Mouse (Mus musculus): ENCODE measurements around the gene Tspear.
A peak's percentile ranks its signal among the peaks of the same experiment; 100 is the strongest.
"Not testable (repeated sequence)": the region's sequence is repeated elsewhere in the genome, so short reads cannot be mapped to it uniquely, and the experiment has no call there.

The Tspear gene

DNA sequence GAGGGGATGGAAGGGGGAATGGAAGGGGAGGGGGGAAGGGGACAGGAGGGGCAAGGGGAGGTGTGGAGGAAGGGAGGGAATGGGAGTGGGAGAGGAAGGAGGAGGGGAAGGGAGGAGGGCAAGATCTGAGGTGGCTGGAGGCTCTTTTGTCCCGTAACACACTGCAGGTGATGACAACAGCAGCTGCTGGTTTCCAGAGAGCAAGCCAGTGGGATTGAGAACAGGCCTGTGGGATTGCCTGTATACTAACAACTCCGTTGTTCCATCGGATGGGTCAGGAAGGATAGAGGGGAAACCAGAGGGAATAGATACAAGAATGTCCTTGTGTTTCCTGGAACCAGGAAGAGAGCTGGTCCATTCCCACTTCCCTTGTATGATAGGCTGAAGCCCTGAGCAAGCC, 111.3 kb downstream of the Tspear start:
- no peak for DNase-seq

DNA sequence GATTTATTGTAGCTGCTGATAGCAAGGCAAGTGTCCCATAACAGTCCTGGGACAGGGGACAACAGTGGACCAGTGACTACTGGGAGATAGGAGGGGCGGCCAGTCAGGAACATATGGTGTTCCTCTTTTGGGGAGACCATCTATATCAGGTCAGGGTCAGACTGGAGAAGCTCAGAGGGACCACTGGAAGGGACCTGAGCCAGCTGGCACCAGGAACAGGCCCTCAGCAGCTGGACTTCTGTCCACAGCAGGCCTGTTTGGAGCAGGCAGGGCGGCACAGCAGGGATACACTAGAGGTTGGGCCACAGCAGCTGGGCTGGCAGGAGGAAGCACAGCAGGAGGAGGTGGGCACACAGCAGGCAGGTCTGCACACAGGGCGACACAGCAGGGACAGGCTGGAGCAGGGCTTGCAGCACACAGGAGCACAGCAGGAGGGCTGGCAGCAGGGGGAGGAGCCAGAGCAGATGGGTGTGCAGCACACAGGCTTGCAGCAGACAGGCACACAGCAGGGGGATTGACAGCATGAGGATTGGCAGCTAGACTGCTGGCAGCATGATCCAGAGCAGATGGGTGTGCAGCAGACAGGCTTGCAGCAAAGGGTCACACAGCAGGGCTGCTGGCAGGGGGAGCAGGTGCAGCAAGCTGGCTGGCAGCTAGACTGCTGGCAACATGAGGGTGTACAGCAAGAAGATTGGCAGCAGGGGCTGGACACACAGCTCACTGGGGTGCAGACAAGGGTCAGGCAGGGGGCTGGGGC, 112.0 kb downstream of the Tspear start:
- not testable (repeated sequence) for DNase-seq

DNA sequence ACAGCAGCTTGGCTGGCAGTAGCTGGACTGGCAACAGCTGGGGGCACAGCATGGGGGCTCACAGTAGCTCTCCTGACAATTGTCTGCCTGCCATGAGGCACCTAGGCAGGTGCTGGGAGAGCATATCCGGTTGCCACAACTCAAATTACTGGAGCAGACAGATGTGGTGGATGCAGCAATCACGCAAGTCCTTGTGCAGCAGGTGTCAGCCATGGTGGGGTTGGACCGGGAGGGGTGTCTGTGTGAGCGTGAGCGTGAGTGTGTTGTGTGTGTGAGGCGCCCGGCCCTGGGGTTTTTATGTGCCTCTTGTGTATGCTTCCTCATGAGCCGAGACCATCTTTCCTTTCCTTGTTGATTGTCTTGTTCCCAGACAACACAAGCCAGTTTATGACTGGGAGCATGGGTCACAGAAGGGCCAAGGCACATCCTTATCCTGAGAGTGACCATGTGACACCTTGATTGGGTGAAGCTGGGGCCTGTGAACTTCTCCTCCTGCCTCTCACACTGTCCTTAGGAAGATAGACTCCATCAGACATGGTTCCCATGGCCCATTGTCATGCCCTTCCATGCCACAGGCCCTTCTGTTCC, 112.6 kb downstream of the Tspear start, which contains the start of gene Gm19668:
Gm19668 (minus strand) TSS at position 213 of the 588 bp plus-strand sequence.
- no peak for DNase-seq

DNA sequence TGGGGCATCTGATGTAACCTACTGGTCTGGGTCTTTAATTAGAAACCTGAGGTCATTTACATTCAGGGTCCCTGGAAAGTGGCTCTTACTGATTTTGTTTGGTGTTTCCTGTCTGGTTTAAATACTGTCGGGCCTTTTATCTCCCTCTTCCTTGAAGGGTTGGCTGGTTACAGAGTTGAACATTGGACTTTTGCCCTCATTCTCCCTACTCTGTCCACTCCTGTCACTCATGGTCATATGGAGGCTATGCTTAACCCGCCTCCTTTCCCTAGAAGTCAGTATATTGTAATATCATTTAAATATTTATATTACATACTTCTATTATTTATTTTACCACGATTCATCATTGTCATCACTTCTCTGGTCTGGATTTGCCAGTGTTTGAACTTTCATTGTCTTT, 117.7 kb downstream of the Tspear start:
- DNase-seq, result no peak

DNA sequence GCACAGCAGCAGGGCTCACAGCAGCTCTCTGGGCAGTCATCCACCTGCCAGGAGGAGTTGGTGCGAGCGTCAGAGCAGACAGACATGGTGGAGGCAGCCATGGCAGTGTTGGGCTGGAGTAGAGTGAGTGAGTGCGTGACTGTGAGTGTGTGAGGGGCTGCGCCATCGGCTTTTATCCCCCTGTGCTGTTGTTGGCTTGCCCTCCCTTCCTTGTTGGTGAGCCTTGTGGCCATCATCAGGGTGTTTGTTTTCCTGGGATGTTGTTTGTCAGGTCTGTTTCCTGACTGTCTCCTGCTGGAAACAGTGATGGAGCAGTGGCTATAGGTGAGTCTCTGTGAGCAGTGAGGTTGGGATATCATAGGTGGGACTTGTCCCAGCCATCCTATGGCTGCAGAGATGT, 125.4 kb downstream of the Tspear start, which contains the start of gene Gm9507:
Gm9507 (minus strand) TSS at position 101 of the 400 bp plus-strand sequence.
- DNase-seq, result no peak

DNA sequence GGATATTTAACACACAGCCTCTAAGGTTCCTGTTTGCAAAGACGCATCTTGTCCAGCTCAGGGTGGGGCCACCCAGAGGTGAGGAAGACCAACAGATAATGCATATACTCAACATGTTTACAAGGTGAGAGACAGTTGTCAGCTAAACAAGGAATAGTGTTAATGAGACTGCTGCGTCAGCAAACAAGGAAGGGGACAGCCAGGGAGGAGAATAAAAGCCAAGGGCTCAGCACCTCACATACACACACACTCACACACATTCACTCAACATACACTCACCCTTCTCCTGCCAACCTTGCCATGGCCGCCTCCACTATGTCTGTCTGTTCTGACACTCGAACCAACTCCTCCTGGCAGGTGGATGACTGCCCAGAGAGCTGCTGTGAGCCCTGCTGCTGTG, 128.0 kb downstream of the Tspear start, which contains the start of gene Gm2696:
Gm2696 (plus strand) TSS at position 301 of the 400 bp plus-strand sequence.
- DNase-seq, result no peak

DNA sequence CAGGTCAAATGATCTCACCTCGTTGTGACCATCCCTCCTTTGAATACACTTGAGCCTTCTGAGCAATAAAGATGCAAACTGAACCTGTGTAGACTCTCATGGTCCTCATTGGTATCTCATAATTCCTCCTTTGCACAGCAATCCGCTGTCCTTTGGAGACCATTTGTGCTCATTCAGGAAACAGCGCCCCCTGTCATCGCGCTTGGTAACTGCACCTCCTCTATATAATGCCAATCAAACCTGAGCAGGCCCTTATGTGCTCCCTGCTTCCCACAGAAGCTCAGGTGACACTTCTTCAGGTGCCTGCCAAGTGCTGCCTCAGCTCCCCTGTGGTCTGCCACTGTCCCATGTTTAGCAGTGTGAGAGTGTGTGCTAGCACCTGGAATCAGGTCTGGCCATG, 129.1 kb downstream of the Tspear start:
- DNase-seq, result peak in 1 of 2 experiments; percentile 27

DNA sequence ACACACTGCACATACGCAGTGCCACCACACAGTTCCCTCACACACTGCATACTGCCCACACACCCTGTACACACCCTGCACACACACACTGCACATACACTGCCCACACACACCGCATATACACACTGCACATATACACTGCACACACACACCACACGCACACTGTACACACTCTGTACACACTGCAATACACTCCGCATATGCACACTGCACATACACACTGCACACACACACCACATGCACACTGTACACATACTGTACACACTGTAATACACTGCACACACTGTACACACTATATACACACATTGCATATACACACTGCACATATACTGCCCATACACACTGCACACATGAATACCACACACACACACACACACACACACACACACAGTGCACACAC, 132.2 kb downstream of the Tspear start:
- no peak for DNase-seq

DNA sequence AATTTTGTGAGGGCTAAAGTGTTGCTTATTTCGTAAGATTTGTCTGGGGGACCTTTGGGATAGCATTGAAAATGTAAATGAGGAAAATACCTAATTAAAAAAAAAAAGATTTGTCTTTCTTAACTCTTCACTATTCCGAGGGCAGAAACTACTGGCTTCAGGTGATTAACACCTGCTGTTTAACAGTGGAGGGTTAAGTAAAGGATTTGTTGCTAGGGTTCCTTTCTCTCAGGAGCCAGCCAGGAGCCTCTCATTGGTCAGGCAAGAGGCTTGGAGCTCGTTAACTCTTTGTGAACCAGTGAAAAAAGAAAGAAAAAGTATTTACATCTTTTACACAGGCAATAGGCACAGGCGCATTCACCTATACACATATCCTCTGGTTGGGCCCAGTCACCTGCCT, 132.8 kb downstream of the Tspear start:
- no peak for DNase-seq

DNA sequence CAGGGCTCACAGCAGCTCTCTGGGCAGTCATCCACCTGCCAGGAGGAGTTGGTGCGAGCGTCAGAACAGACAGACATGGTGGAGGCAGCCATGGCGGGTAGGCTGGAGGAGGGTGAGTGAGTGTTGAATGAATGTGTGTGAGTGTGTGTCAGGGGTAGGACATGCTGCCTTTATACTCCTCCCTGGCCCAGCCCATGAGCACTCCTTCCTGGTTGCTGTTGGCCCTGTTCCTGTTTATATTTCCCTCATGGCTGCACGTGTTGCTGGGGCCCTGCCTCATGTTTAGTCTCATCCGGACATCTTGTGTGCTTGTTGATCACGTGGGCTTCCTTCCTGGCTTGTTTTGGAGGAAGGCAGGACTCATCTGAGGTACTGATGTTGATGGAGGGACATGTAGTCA, 140.6 kb downstream of the Tspear start, which contains the start of gene Krtap10-4:
Krtap10-4 (minus strand) TSS at position 145 of the 400 bp plus-strand sequence.
- DNase-seq, result no peak

DNA sequence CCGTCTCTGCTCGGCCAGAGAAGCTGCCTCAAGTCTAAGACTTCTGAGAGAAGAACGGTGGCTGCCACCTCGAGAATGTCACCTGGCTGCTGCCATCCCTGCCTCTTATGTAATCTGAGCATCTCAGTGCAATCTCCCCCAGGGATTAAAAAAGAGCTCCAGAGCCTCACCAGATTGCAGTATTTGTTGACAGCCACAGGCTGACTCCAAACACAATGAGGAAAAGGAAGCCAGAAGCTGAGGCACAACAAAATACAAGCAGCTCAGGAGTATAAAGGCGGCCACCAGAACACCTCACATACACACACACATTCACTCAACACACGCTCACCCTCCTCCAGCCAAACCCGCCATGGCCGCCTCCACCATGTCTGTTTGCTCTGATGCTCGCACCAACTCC, 149.3 kb downstream of the Tspear start, which contains the start of gene Krtap10-10:
Krtap10-10 (plus strand) TSS at position 301 of the 400 bp plus-strand sequence.
- no peak for DNase-seq

DNA sequence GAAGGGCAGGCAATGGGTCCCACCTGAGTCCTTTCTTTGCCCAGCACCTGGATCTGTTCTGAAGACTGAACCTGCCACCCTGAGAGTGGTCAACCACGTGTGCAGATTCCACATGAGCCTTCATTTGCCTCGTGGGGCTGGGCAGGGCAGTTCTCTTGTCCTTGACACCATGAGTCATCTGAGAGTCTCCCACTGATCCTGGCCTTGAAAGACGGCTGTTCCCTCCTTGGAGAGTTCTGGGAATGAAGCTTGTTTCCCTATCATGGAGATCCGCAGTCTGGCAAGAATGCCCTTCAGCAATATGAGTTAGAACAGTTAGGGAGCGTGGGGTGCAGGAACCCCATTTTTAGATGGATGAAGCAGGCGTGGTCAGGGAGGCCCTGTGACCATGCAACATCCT, 152.6 kb downstream of the Tspear start:
- no peak for DNase-seq

DNA sequence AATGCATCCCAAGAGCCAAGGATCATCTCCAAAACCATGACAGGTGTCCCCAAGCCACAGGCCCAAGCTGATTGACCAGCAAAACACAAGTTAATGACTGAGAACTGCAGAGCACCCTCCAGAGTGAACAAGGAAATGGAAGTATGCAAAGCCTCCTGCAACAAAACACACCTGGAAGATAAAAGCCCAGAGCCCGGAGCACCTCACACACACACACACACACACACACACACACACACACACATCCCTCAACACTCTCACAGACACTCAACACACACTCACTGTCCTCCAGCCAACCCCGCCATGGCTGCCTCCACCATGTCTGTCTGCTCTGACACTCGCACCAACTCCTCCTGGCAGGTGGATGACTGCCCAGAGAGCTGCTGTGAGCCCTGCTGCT, 160.1 kb downstream of the Tspear start, which contains the start of gene Gm36176:
Gm36176 (plus strand) TSS at position 301 of the 400 bp plus-strand sequence.
- DNase-seq, result no peak

DNA sequence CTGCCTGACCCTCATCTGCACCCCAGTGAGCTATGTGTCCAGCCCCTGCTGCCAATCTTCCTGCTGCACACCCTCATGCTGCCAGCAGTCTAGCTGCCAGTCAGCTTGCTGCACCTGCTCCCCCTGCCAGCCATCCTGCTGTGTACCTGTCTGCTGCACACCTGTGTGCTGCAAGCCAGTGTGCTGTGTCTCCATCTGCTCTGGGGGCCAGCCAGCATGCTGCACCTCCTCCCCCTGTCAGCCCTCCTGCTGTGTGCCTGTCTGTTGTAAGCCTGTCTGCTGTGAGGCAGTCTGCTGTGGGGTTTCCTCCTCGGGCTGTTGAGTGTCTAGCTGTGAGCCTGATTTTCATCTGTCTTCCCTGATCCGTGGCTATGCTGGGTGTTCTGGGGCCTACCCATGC, 160.6 kb downstream of the Tspear start:
- DNase-seq, result no peak

DNA sequence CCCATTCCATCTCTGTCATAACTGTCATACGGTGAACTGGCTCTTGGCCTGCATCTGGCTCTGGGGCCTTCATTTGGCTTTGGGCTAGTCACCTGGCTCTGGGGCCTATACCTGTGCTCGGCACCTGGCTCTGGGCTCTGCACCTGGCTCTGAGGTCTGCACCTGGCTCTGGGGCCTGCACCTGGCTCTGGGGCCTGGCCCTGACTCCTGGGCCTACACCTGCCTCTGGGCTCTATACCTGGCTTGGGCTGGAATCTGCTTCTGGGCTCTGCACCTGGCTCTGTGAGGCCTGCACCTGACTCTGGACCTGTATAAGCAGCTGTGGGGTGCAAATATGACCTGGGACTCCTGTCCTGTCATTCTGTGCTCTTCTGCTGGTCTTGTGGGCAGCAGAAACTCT, 161.2 kb downstream of the Tspear start:
- DNase-seq, result no peak

DNA sequence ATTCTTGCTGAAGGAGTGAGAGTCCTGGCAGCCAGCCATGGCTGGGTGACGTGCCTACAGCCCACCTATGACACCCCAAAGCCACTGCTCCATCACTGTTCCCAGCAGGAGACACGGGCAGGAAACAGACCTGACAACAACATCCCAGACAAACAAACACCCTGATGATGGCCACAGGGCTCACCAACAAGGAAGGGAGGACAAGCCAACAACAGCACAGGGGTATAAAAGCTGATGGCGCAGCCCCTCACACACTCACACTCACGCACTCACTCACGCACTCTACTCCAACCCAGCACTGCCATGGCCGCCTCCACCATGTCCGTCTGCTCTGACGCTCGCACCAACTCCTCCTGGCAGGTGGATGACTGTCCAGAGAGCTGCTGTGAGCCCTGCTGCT, 166.2 kb downstream of the Tspear start, which contains the start of gene Gm10318:
Gm10318 (plus strand) TSS at position 301 of the 400 bp plus-strand sequence.
- DNase-seq, result no peak

DNA sequence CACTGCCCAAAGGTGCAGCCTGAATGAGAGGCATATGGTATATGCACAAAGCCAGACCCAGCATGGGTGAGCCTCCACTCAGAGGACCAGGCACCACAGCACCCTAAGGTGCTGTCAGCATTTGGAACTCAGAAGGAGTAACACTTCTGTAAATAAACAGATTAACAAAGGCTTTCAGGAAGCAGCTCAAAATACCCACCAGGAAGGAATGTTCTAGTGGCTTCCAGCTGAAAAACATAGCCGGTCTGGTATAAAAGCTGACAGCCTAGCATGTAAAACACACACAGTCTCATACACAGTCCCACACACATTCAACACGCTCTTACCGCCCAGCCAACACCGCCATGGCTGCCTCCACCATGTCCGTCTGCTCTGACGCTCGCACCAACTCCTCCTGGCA, 175.3 kb downstream of the Tspear start, which contains the start of gene Gm3285:
Gm3285 (plus strand) TSS at position 301 of the 400 bp plus-strand sequence.
- no peak for DNase-seq

DNA sequence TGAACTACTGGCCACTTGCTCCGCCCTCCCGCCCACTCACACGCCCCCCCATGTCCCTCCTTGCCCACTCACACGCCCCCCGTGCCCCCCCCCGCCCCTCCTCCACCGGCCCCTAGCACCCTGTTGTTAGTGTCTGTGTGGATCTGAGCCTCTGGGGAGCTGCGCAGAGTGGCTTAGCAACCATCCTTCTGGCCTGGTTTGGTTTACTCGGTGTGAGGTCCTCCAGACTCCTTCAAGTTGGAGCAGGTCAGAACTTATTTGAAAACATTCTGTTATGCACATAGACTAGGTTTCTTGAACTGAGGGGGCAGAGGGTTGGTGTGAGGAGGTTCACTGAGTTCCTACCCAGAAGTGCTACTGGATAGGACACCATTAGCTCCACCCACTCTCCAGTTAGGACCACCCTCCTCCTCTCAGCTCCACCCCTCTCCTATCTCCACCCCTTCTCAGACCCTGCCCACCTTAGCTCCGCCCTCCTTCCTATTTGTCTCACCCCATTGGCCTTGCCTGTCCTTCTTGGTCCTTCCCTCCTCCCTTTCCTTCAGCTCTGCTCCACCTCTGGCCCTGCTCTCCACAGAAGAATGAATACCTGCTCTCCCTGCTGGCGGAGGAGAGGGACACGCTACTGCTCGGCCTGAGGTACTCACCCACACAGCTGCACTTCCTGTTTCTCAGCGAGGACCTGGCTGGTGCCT, 177.8 kb downstream of the Tspear start:
- DNase-seq, result peak; percentile 63 to 83

DNA sequence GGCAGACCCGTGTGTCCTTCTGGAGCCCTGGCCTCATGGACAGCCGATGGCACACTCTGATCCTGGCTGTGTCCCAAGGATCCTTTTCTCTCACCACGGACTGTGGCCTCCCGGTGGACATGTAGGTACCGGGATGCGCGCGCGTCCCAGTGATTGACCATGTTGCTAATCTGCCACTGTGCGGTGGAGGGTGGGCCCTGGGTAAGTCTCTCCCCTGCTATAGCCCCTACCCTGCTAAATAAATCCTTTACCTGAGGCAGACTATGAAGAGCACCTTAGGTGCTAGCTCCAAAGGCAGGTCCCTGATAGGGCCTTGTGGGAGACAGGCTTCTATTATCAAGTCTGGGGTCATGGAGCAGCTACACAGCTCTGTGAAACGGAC, 178.4 kb downstream of the Tspear start:
- no peak for DNase-seq

DNA sequence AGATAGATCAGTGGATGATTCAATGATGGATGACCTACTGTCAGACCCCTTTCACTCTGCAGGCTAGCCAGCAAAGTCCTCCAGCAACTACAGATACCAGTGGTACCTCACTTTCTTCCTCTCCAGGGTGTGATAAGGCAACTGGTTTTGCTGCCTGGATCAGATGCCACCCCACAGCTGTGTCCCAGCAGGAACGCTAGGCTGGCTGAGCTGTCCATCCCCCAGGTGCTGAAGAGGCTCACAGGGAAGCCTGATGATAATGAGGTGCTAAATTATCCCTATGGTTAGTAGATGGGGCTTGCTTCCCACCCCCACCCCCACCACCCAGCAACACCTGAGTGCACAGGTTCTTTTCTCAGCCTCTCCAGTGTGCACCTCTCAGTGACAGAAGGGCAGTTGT, 181.2 kb downstream of the Tspear start:
- no peak for DNase-seq

DNA sequence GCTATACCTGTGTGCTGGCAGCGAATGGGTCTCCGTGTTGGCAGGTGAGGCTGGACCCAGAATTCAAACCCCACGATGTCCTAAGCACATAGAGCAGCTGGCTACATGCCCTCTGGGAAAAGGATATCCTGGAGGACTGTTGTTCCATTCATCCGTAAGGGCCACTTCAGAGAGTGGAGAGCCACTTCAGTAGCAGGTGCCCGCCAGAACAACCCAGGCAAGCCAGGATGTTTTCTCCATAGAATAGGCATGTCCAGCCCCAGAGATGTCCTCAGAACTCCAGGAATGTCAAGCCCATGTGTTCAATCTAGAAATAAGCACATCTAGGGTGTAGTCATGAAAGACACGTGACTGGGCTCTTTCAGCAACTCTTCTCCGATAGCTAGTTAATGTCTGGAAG, 183.3 kb downstream of the Tspear start:
- no peak for DNase-seq

DNA sequence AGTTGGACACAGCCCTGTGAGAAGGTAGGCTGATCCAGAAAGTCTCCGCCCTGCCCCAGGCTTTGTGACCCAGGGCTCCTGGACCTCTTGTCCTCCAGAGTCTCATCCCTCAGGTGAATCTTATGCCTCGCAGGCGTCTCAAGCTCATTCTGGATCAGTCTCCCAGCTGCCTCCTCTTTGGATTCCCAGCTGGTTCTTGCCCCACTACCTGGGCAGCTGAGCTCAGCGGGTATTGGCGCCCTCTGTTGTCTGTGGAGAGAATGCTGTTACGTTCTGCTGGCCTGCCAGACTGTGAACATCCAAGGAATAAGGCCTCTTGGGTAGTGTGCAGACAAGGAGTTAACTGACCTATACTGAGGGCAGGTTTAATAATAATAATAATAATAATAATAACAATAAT, 192.6 kb downstream of the Tspear start:
- DNase-seq, result peak in 1 of 2 experiments; percentile 51

DNA sequence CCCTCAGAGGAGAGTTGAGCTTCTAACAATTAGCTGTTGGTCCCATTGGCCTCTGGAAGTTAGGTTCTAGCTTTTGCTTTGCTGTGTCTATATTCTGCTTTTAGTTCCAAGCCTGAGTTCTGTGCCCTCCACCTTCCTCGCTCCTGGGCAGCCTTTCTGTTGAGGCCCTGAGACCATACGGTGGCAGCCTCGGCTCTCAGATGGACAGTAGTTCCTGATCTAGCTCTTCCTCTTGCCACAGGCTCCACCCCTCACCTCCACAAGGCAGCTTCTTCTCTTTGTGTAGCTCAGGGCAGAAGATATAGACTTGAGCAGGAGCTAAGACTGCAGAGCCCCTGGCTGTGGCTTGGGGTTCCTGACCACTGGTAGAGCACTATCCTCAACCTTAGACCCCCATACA, 193.9 kb downstream of the Tspear start:
- no peak for DNase-seq
